Mouse (Mus musculus): ENCODE measurements around the gene Spsb3. TPM values are rescaled to one million over a fixed set of nuclear protein-coding genes. Genes with fewer than 3 reads are reported as not detected.
A peak's percentile ranks its signal among the peaks of the same experiment; 100 is the strongest.

Spsb3 gene
- polyA plus RNA-seq, 2 experiments: 28.4 to 37.5 TPM

DNA sequence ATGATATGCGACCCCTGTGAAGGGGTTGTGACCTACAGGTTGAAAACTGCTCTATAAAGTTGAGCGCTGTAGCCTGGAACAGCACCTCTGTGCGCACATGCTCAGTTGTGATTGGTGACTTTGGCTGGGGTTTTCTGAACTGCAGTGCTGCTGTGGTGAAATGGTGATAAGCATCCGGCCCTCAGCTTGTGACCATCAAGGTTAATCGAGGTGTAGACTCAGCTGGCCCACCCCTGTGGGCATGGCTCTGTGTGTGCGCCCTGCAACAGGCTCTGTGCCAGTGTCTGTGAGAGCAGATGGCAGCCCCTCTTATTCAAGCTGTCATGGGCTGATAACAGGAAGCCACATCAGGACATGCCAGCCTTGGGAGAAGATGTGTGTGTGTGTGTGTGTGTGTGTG, 27.5 kb upstream of the Spsb3 start:
- Histone ChIP-seq H3K36me3 (replicated peaks; ENCODE audit: control insufficient read depth, insufficient read depth, low read depth) (peaks cover 39% of the 10 kb centered on the region), H3K27me3 (ENCODE audit: control insufficient read depth, insufficient read depth, low read length) (no peaks in the 10 kb centered on the region), H3K4me1 (replicated peaks; ENCODE audit: control insufficient read depth in 2 of 2, insufficient read depth in 2 of 2, low read length in 1 of 2) (peaks cover 22 to 34% of the 10 kb centered on the region in 2 experiments), H3K9me3 (ENCODE audit: control insufficient read depth, low read length) (no peaks in the 10 kb centered on the region), H3K27ac (peak overlapping the region; percentile 69), H3K4me3 (ENCODE audit: insufficient read depth in 1 of 2, low read depth in 2 of 2, low read length in 2 of 2) (no peak overlapping the region), H3K4me2 (ENCODE audit: low read depth) (peak overlapping the region; percentile 44), H3K9ac (replicated peaks) (peak overlapping the region; percentile 48)
- DNase-seq (ENCODE audit: low read depth in 3 of 3, low spot score in 3 of 3) (peak; percentile 85 to 91 (median 90)), ATAC-seq (ENCODE audit: insufficient read depth) (peak; percentile 95)
- 38% methylated on average over 6 of the region's 6 CpGs for WGBS (ENCODE audit: insufficient replicate concordance)
- no peak; the same call in 1 of the 2 replicates for TF ChIP-seq CTCF (IDR thresholded peaks at IDR 0.05; ENCODE audit: low read depth)
- peak; percentile 91 for TF ChIP-seq EP300 (IDR thresholded peaks at IDR 0.05; ENCODE audit: low read depth)

DNA sequence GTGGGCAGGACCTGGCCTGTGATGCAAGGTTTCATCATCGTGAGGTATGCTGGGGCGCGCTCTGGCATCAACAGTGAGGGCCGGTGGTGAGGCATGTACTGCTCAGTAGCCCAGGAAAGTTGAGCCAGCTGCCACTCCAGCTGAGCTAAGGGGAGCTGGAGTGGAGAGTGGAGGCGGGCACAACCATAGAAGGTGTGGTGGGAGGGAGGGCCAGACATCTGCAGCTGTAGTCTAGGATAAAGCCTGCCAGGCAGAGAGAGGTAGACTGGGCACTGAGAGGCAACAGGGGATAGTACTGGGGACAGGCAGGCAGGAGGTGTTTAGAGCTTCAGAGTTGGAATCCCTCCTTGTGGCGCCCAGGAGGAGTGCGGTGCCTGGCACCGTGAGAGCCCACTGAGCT, 26.4 kb upstream of the Spsb3 start:
- 83% methylated on average over 8 of the region's 8 CpGs for WGBS (ENCODE audit: insufficient replicate concordance)
- H3K9ac ChIP-seq (replicated peaks): peak overlapping the region; percentile 0; the same call in 1 of the 2 replicates
- peaks cover 36% of the 10 kb centered on the region for H3K36me3 ChIP-seq (replicated peaks; ENCODE audit: control insufficient read depth, insufficient read depth, low read depth)
- H3K27me3 ChIP-seq (ENCODE audit: control insufficient read depth, insufficient read depth, low read length): no peaks in the 10 kb centered on the region
- no peaks in the 10 kb centered on the region for H3K9me3 ChIP-seq (ENCODE audit: control insufficient read depth, low read length)
- TF ChIP-seq CTCF (IDR thresholded peaks at IDR 0.05; ENCODE audit: low read depth) (0 out of 2 replicates have a peak, but pooled peaks have one; percentile 36), EP300 (IDR thresholded peaks at IDR 0.05; ENCODE audit: low read depth) (no peak)
- H3K4me2 ChIP-seq (ENCODE audit: low read depth): peak overlapping the region; percentile 36
- peak overlapping the region; percentile 69 for H3K27ac ChIP-seq
- peaks cover 22 to 34% of the 10 kb centered on the region in 2 experiments for H3K4me1 ChIP-seq (replicated peaks; ENCODE audit: control insufficient read depth in 2 of 2, insufficient read depth in 2 of 2, low read length in 1 of 2)
- no peak for DNase-seq (ENCODE audit: low read depth in 3 of 3, low spot score in 3 of 3)
- peak; percentile 63 for ATAC-seq (ENCODE audit: insufficient read depth)
- no peak overlapping the region for H3K4me3 ChIP-seq (ENCODE audit: insufficient read depth in 1 of 2, low read depth in 2 of 2, low read length in 2 of 2)

DNA sequence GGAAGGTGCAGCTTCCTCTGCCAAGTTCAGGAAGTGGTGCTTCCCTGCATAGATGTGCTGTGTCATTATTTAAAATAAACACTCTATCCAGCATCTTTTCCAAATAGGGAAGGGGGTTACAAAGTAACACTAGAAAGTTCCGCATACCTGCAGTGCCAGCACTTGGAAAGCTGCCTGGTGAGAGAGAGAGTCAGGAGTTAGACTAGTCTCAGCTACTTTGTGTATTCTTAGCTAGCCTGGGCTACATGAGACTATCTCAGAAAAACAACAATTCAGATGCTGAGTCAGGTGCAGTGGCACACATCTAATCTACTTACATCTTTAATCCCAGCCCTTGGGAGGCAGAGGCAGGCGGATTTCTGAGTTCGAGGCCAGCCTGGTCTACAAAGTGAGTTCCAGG, 24.7 kb upstream of the Spsb3 start:
- no peak for DNase-seq (ENCODE audit: low read depth in 3 of 3, low spot score in 3 of 3)
- no peak overlapping the region for H3K4me2 ChIP-seq (ENCODE audit: low read depth)
- H3K4me3 ChIP-seq (ENCODE audit: insufficient read depth in 1 of 2, low read depth in 2 of 2, low read length in 2 of 2): no peak overlapping the region
- H3K27me3 ChIP-seq (ENCODE audit: control insufficient read depth, insufficient read depth, low read length): no peaks in the 10 kb centered on the region
- H3K36me3 ChIP-seq (replicated peaks; ENCODE audit: control insufficient read depth, insufficient read depth, low read depth): peaks cover 31% of the 10 kb centered on the region
- H3K9me3 ChIP-seq (ENCODE audit: control insufficient read depth, low read length): no peaks in the 10 kb centered on the region
- H3K4me1 ChIP-seq (replicated peaks; ENCODE audit: control insufficient read depth in 2 of 2, insufficient read depth in 2 of 2, low read length in 1 of 2): peaks cover 22 to 34% of the 10 kb centered on the region in 2 experiments
- H3K9ac ChIP-seq (replicated peaks): no peak overlapping the region
- no peak for TF ChIP-seq CTCF (IDR thresholded peaks at IDR 0.05; ENCODE audit: low read depth)
- no peak for TF ChIP-seq EP300 (IDR thresholded peaks at IDR 0.05; ENCODE audit: low read depth)
- no peak for ATAC-seq (ENCODE audit: insufficient read depth)
- H3K27ac ChIP-seq: no peak overlapping the region
- 85% methylated on average over 3 of the region's 3 CpGs for WGBS (ENCODE audit: insufficient replicate concordance)

DNA sequence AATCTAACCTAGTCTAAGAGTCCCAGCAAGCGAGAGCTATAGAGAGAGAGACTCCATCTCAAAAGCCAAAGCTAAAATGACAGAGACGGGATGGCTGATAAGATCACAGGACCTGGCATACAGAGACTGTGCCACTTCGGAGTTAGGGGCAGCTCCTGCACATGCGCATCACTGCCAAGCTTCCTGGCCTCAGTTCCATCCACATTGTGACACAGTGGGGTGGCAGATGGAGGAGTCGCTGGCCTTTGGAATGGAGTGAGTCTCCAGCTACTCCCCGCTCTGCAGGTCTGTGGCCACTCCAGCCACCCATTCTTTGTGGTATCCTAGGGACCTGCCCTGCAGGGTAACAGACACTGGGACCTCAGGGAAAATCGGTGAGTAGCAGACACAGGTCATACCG, 20.7 kb upstream of the Spsb3 start, which contains the start of gene Igfals:
Igfals (plus strand) TSS at position 222 of the 400 bp plus-strand sequence.
- Histone ChIP-seq H3K4me2 (ENCODE audit: low read depth) (no peak within 1 kb of the TSS), H3K4me1 (replicated peaks; ENCODE audit: control insufficient read depth in 2 of 2, insufficient read depth in 2 of 2, low read length in 1 of 2) (no peaks in the 10 kb centered on the region; a peak in 2 of 4 replicates), H3K27ac (no peak within 1 kb of the TSS), H3K27me3 (ENCODE audit: control insufficient read depth, insufficient read depth, low read length) (no peaks in the 10 kb centered on the region), H3K9ac (replicated peaks) (no peak within 1 kb of the TSS), H3K36me3 (replicated peaks; ENCODE audit: control insufficient read depth, insufficient read depth, low read depth) (peaks cover 26% of the 10 kb centered on the region), H3K4me3 (ENCODE audit: insufficient read depth in 1 of 2, low read depth in 2 of 2, low read length in 2 of 2) (no peak within 1 kb of the TSS), H3K9me3 (ENCODE audit: control insufficient read depth, low read length) (no peaks in the 10 kb centered on the region)
- WGBS (ENCODE audit: insufficient replicate concordance): 86% methylated on average over 8 of the region's 8 CpGs
- DNase-seq (ENCODE audit: low read depth in 3 of 3, low spot score in 3 of 3) (no peak), ATAC-seq (ENCODE audit: insufficient read depth) (no peak)
- no peak for TF ChIP-seq EP300 (IDR thresholded peaks at IDR 0.05; ENCODE audit: low read depth)
- TF ChIP-seq CTCF (IDR thresholded peaks at IDR 0.05; ENCODE audit: low read depth): no peak

DNA sequence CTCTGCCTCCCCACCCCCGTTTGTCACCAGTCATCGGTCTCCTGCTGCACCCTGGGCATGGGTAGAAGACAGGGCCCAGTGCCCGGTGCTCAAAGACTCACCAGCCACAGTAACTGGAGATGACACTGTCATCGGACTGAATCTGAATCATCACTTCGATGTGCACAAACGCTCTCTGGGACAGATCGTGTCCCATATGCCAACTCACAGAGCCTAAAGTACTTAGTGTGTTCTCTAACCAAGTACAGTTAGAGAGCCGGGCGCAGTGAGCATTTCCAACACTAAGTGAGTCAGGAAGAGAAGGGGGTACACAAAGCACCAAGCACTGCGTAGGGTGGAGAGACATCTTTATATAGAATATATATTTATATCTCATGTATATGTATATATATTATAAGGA, 18.5 kb upstream of the Spsb3 start:
- ATAC-seq (ENCODE audit: insufficient read depth): no peak
- no peaks in the 10 kb centered on the region for H3K4me1 ChIP-seq (replicated peaks; ENCODE audit: control insufficient read depth in 2 of 2, insufficient read depth in 2 of 2, low read length in 1 of 2)

More for the DNA sequence above, 18.5 kb upstream of the Spsb3 start:
- no peak for DNase-seq (ENCODE audit: low read depth in 3 of 3, low spot score in 3 of 3)
- Histone ChIP-seq H3K9me3 (ENCODE audit: control insufficient read depth, low read length) (no peaks in the 10 kb centered on the region), H3K4me3 (ENCODE audit: insufficient read depth in 1 of 2, low read depth in 2 of 2, low read length in 2 of 2) (no peak overlapping the region), H3K4me2 (ENCODE audit: low read depth) (no peak overlapping the region), H3K27me3 (ENCODE audit: control insufficient read depth, insufficient read depth, low read length) (no peaks in the 10 kb centered on the region), H3K9ac (replicated peaks) (no peak overlapping the region), H3K27ac (no peak overlapping the region), H3K36me3 (replicated peaks; ENCODE audit: control insufficient read depth, insufficient read depth, low read depth) (peaks cover 9% of the 10 kb centered on the region)
- TF ChIP-seq EP300 (IDR thresholded peaks at IDR 0.05; ENCODE audit: low read depth): no peak
- TF ChIP-seq CTCF (IDR thresholded peaks at IDR 0.05; ENCODE audit: low read depth): no peak
- 80% methylated on average over 10 of the region's 10 CpGs for WGBS (ENCODE audit: insufficient replicate concordance)
